Mouse (Mus musculus) erythroblast, embryonic 14.5 days (primary cell): Measurements from ENCODE around the gene Cfb.
"Not testable (repeated sequence)": the region's sequence is repeated elsewhere in the genome, so short reads cannot be mapped to it uniquely, and the experiment has no call there.

Experiments used
- GATA1 ChIP-seq: IDR thresholded peaks from 2 replicates; pipeline ENCODE4 v1.6.1; 2012; ENCODE audit warnings: low read length, inconsistent platforms, mixed read lengths
- TAL1 ChIP-seq: IDR thresholded peaks from 3 replicates; pipeline ENCODE4 v1.6.1; 2012; ENCODE audit warnings: low read length, inconsistent platforms, mixed read lengths

DNA sequence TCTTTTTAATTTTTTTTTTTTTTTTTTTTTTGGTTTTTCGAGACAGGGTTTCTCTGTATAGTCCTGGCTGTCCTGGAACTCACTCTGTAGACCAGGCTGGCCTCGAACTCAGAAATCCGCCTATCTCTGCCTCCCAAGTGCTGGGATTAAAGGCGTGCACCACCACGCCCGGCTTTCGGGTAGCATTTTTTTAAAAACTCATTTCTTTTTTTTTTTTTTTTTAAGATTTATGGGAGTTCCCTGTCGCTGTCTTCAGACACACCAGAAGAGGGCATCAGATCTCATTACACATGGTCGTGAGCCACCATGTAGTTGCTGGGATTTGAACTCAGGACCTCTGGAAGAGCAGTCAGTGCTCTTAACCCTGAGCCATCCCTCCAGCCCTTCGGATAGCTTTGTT, 39.6 kb upstream of the Cfb start:
- not testable (repeated sequence) for TF ChIP-seq GATA1, TAL1
